Mouse (Mus musculus) natural killer cell, adult 2 months (primary cell): Measurements from ENCODE around the gene Gm11239.
"Not testable (repeated sequence)": the region's sequence is repeated elsewhere in the genome, so short reads cannot be mapped to it uniquely, and the experiment has no call there.

Experiments
- DNase-seq, 2 experiments: peaks; one replicate each; pipeline ENCODE4 v3.0.0; 2022; ENCODE audit warnings: low spot score in 2 of 2

The Gm11239 gene

GRCm38 (mm10) chr4:73668054-73668453, at the start of gene Gm11239:
Gene Gm11239 (plus strand): TSS chr4:73668354.
- DNase-seq = not testable (repeated sequence)

GRCm38 (mm10) chr4:73622684-73623083, 45.5 kb upstream of the Gm11239 start, which contains the start of gene Gm11237:
Gene Gm11237 (plus strand): TSS chr4:73622984.
- DNase-seq = not testable (repeated sequence)

GRCm38 (mm10) chr4:73637821-73638220, 30.3 kb upstream of the Gm11239 start, which contains the start of gene Gm11236:
Gene Gm11236 (plus strand): TSS chr4:73638121.
- DNase-seq = not testable (repeated sequence)

GRCm38 (mm10) chr4:73661864-73662263, 6.3 kb upstream of the Gm11239 start:
- not testable (repeated sequence) for DNase-seq

- DNase-seq = not testable (repeated sequence)
These were observed 15.1 kb downstream of the Gm11239 start, which contains the start of gene Gm428 for GRCm38 (mm10) chr4:73683216-73683615. Gene Gm428 (plus strand): TSS chr4:73683516.

- no peak for DNase-seq
These were observed 50.6 kb downstream of the Gm11239 start for GRCm38 (mm10) chr4:73718761-73719160.

- no peak for DNase-seq
These were observed 51.7 kb downstream of the Gm11239 start for GRCm38 (mm10) chr4:73719819-73720218.
